Mouse (Mus musculus): ENCODE measurements at regions not wholly inside any gene's neighbourhood (a gene's known extent, or its start where the extent isn't known, plus 50 kb on each side); places are given as distances from the start of the nearest gene placed in this dataset.
A peak's percentile ranks its signal among the peaks of the same experiment; 100 is the strongest.

GRCm38 (mm10) chr1:7533506-7533905 lies 2725.8 kb downstream of the Gm37988 start:
- Histone ChIP-seq H3K4me2 (ENCODE audit: low read depth) (no peak overlapping the region), H3K9me3 (ENCODE audit: low read length) (no peaks in the 10 kb centered on the region), H3K27me3 (ENCODE audit: insufficient read depth, low read length) (no peaks in the 10 kb centered on the region), H3K27ac (ENCODE audit: low read depth, low read length) (no peak overlapping the region), H3K9ac (no peak overlapping the region), H3K4me3 (ENCODE audit: low read depth, low read length) (no peak overlapping the region), H3K4me1 (ENCODE audit: insufficient read depth) (no peaks in the 10 kb centered on the region), H3K36me3 (ENCODE audit: insufficient read depth) (no peaks in the 10 kb centered on the region)
- no peak for TF ChIP-seq CTCF (IDR thresholded peaks at IDR 0.05; ENCODE audit: low read depth)
- DNase-seq (no peak), ATAC-seq (no peak)

- no peaks in the 10 kb centered on the region for H3K36me3 ChIP-seq (ENCODE audit: insufficient read depth)
- no peak overlapping the region for H3K4me3 ChIP-seq (ENCODE audit: low read depth, low read length)
- H3K27ac ChIP-seq (ENCODE audit: low read depth, low read length) = no peak overlapping the region
- no peak for TF ChIP-seq CTCF (IDR thresholded peaks at IDR 0.05; ENCODE audit: low read depth)
- no peaks in the 10 kb centered on the region for H3K4me1 ChIP-seq (ENCODE audit: insufficient read depth)
- H3K27me3 ChIP-seq (ENCODE audit: insufficient read depth, low read length) = no peaks in the 10 kb centered on the region
- no peak overlapping the region for H3K9ac ChIP-seq
- DNase-seq = peak; percentile 10
- no peaks in the 10 kb centered on the region for H3K9me3 ChIP-seq (ENCODE audit: low read length)
- peak; percentile 75 for ATAC-seq
- no peak overlapping the region for H3K4me2 ChIP-seq (ENCODE audit: low read depth)
Observed at GRCm38 (mm10) chr1:7535191-7535590, 2727.5 kb downstream of the Gm37988 start.

GRCm38 (mm10) chr1:7543492-7543891 lies 2735.8 kb downstream of the Gm37988 start:
- Histone ChIP-seq H3K27me3 (ENCODE audit: insufficient read depth, low read length) (no peaks in the 10 kb centered on the region), H3K9ac (no peak overlapping the region), H3K9me3 (ENCODE audit: low read length) (no peaks in the 10 kb centered on the region), H3K4me3 (ENCODE audit: low read depth, low read length) (no peak overlapping the region), H3K4me2 (ENCODE audit: low read depth) (no peak overlapping the region), H3K4me1 (ENCODE audit: insufficient read depth) (no peaks in the 10 kb centered on the region), H3K27ac (ENCODE audit: low read depth, low read length) (no peak overlapping the region), H3K36me3 (ENCODE audit: insufficient read depth) (no peaks in the 10 kb centered on the region)
- ATAC-seq = peak; percentile 84
- peak; percentile 71 for TF ChIP-seq CTCF (IDR thresholded peaks at IDR 0.05; ENCODE audit: low read depth)
- DNase-seq = peak; percentile 58
- WGBS = 26% methylated on average over 2 of the region's 2 CpGs

GRCm38 (mm10) chr1:7548261-7548660 lies 2740.6 kb downstream of the Gm37988 start:
- Histone ChIP-seq H3K4me2 (ENCODE audit: low read depth) (no peak overlapping the region), H3K9ac (no peak overlapping the region), H3K9me3 (ENCODE audit: low read length) (no peaks in the 10 kb centered on the region), H3K27ac (ENCODE audit: low read depth, low read length) (no peak overlapping the region), H3K4me3 (ENCODE audit: low read depth, low read length) (no peak overlapping the region), H3K36me3 (ENCODE audit: insufficient read depth) (no peaks in the 10 kb centered on the region), H3K4me1 (ENCODE audit: insufficient read depth) (no peaks in the 10 kb centered on the region), H3K27me3 (ENCODE audit: insufficient read depth, low read length) (no peaks in the 10 kb centered on the region)
- no peak for ATAC-seq
- 59% methylated on average over 2 of the region's 2 CpGs for WGBS
- no peak for TF ChIP-seq CTCF (IDR thresholded peaks at IDR 0.05; ENCODE audit: low read depth)
- no peak for DNase-seq

- 83% methylated on average over 1 of the region's 1 CpGs for WGBS
- DNase-seq = no peak
- H3K27ac ChIP-seq (ENCODE audit: low read depth, low read length) = no peak overlapping the region
- H3K36me3 ChIP-seq (ENCODE audit: insufficient read depth) = no peaks in the 10 kb centered on the region
- ATAC-seq = no peak
- no peaks in the 10 kb centered on the region for H3K9me3 ChIP-seq (ENCODE audit: low read length)
- no peak overlapping the region for H3K9ac ChIP-seq
- no peak overlapping the region for H3K4me2 ChIP-seq (ENCODE audit: low read depth)
- H3K27me3 ChIP-seq (ENCODE audit: insufficient read depth, low read length) = no peaks in the 10 kb centered on the region
- H3K4me3 ChIP-seq (ENCODE audit: low read depth, low read length) = no peak overlapping the region
- TF ChIP-seq CTCF (IDR thresholded peaks at IDR 0.05; ENCODE audit: low read depth) = no peak
- no peaks in the 10 kb centered on the region for H3K4me1 ChIP-seq (ENCODE audit: insufficient read depth)
Observed at GRCm38 (mm10) chr1:7574787-7575186, 2767.1 kb downstream of the Gm37988 start.

- no peak for TF ChIP-seq CTCF (IDR thresholded peaks at IDR 0.05; ENCODE audit: low read depth)
- no peak for DNase-seq
Observed at GRCm38 (mm10) chr1:7586409-7586808, 2778.7 kb downstream of the Gm37988 start.

GRCm38 (mm10) chr1:7591327-7591726 lies 2783.6 kb downstream of the Gm37988 start:
- H3K4me3 ChIP-seq (ENCODE audit: low read depth, low read length) = no peak overlapping the region
- H3K4me2 ChIP-seq (ENCODE audit: low read depth) = no peak overlapping the region
- no peak overlapping the region for H3K9ac ChIP-seq
- no peaks in the 10 kb centered on the region for H3K27me3 ChIP-seq (ENCODE audit: insufficient read depth, low read length)
- DNase-seq (no peak), ATAC-seq (no peak)
- no peaks in the 10 kb centered on the region for H3K9me3 ChIP-seq (ENCODE audit: low read length)
- H3K36me3 ChIP-seq (ENCODE audit: insufficient read depth) = no peaks in the 10 kb centered on the region
- no peaks in the 10 kb centered on the region for H3K4me1 ChIP-seq (ENCODE audit: insufficient read depth)
- no peak overlapping the region for H3K27ac ChIP-seq (ENCODE audit: low read depth, low read length)
- TF ChIP-seq CTCF (IDR thresholded peaks at IDR 0.05; ENCODE audit: low read depth) = no peak

More at GRCm38 (mm10) chr1:7586409-7586808, 2778.7 kb downstream of the Gm37988 start:
- ATAC-seq = no peak
- Histone ChIP-seq H3K4me3 (ENCODE audit: low read depth, low read length) (no peak overlapping the region), H3K9me3 (ENCODE audit: low read length) (no peaks in the 10 kb centered on the region), H3K36me3 (ENCODE audit: insufficient read depth) (no peaks in the 10 kb centered on the region), H3K27ac (ENCODE audit: low read depth, low read length) (no peak overlapping the region), H3K4me1 (ENCODE audit: insufficient read depth) (no peaks in the 10 kb centered on the region), H3K4me2 (ENCODE audit: low read depth) (no peak overlapping the region), H3K9ac (no peak overlapping the region), H3K27me3 (ENCODE audit: insufficient read depth, low read length) (no peaks in the 10 kb centered on the region)
- WGBS = 38% methylated on average over 3 of the region's 3 CpGs

Measured in forebrain, postnatal 0 days (tissue).